Mouse (Mus musculus) frontal cortex, postnatal 10 days (tissue): ENCODE measurements around the gene Pira2.
"Not testable (repeated sequence)": the region's sequence is repeated elsewhere in the genome, so short reads cannot be mapped to it uniquely, and the experiment has no call there.

Experiments used
- DNase-seq, 2 experiments: peaks; one replicate each; pipeline ENCODE4 v3.0.0; 2022; ENCODE audit warnings: low spot score in 2 of 2, mixed read lengths in 1 of 2

The Pira2 gene

DNA sequence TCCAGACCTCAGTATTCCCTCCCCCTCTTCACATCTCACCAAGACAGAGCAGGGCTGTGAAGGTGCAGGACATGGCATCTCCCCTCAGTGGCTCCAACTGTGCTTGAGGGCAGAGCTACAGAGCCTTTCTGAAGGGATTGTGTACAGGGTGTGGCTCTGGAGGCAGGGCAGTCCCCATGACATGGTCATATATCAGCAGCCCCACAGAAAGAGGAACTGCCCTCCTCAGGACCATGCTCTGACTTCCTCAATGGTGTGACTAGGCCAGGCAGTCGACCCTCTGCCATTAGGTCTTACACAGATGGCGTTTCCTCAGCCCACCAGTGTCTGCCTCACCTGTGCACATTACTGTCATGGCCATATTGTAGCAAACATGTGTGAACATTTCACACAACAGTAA, at the start of gene Pira2:
Gene Pira2, minus strand, starts transcription at position 101 of the 400 bp plus-strand sequence.
- not testable (repeated sequence) for DNase-seq

- not testable (repeated sequence) for DNase-seq
These were observed 30.2 kb upstream of the Pira2 start for GRCm38 (mm10) chr7:3875032-3875431.

GRCm38 (mm10) chr7:3837854-3838253, 7.0 kb downstream of the Pira2 start:
- DNase-seq: not testable (repeated sequence)

- not testable (repeated sequence) for DNase-seq
These were observed 14.2 kb downstream of the Pira2 start for GRCm38 (mm10) chr7:3830633-3831032.

DNA sequence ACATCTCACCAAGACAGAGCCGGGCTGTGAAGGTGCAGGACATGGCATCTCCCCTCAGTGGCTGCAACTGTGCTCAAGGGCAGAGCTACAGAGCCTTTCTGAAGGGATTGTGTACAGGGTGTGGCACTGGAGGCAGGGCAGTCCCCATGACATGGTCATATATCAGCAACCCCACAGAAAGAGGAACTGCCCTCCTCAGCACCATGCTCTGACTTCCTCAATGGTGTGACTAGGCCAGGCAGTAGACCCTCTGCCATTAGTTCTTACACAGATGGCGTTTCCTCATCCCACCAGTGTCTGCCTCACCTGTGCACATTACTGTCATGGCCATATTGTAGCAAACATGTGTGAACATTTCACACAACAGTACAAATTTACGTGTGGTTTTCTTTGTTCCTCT, 19.3 kb downstream of the Pira2 start, which contains the start of gene Gm15448:
Gene Gm15448, minus strand, starts transcription at position 89 of the 400 bp plus-strand sequence.
- not testable (repeated sequence) for DNase-seq

GRCm38 (mm10) chr7:3811912-3812311, 32.9 kb downstream of the Pira2 start:
- not testable (repeated sequence) for DNase-seq

DNA sequence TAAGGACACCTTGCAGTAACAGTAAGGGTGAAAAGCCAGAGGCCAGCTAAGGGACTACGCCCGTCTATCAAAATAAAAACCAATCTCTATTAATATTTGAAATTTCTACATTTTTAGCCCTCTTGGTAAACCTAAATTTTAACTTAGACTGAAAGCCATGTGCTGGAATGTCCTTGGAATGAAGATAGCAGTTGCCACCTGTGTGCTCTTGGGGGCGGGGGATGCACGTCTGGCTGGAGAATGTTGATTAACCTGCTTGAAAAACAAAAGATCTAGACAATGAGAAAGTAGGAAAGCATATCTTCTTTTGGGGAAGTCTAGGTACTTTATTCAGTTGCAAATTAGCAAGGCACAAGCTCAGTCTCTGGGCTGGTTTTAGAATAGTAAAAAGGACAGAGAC, 41.9 kb downstream of the Pira2 start:
- not testable (repeated sequence) for DNase-seq

GRCm38 (mm10) chr7:3799940-3800339, 44.9 kb downstream of the Pira2 start:
- DNase-seq: not testable (repeated sequence)

GRCm38 (mm10) chr7:3796286-3796685, 48.6 kb downstream of the Pira2 start:
- DNase-seq: not testable (repeated sequence)
